Mouse (Mus musculus): ENCODE data around the gene Dcp1b.

- TF ChIP-seq CTCF (IDR thresholded peaks at IDR 0.05; ENCODE audit: low read depth) (no peak), EP300 (IDR thresholded peaks at IDR 0.05; ENCODE audit: low read depth) (no peak)
These were observed 40.1 kb downstream of the Dcp1b start for GRCm38 (mm10) chr6:119215040-119215613.
